Mouse (Mus musculus): Measurements from ENCODE around the gene Sp100. TPM values are rescaled to one million over a fixed set of nuclear protein-coding genes. Genes with fewer than 3 reads are reported as not detected.
A peak's percentile ranks its signal among the peaks of the same experiment; 100 is the strongest.

Sp100 gene
- polyA plus RNA-seq, 1 experiment from 2014 or later: 0.33 TPM

DNA sequence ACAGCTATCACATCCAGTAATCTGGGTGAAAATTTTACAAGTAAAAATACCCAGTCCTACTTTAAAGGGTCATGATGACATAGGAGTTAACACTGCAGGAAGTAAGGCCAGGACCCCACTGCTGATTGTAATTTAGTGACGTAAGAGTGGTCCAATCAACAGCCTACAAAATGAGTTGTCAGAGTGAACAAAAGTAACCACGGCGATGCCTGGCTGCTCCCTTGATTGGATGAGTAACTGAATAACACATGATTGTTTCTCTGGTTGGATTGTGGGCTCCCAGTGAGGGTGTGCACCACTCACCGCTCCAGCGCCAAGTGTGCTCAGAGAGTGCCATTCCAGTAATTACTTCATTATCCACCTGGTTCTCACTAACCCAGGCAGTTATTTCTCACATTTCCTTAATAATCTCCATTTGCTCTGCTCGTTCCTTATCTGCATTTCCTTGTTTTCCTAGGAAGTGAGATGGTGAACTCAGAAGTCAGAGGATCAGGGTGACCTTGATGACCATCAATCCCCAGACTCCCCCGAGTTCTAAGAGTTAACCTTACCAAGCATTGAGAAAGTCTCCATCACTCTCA is 66.7 kb downstream of the Sp100 start:
- 56% methylated on average over 7 of the region's 7 CpGs for WGBS
- H3K27me3 ChIP-seq (ENCODE audit: control insufficient read depth, insufficient read depth, low read depth, low read length): no peaks in the 10 kb centered on the region
- no peaks in the 10 kb centered on the region for H3K9me3 ChIP-seq (replicated peaks; ENCODE audit: control insufficient read depth, low read length, poor library complexity, severe bottlenecking)
- peaks cover 5% of the 10 kb centered on the region; the same call in 1 of the 2 replicates for H3K4me1 ChIP-seq (ENCODE audit: control insufficient read depth, insufficient read depth, low read length)
- no peak for ATAC-seq
- no peaks in the 10 kb centered on the region for H3K36me3 ChIP-seq (ENCODE audit: control insufficient read depth, insufficient read depth, low read length)
- H3K4me3 ChIP-seq (ENCODE audit: low read depth, low read length): no peak overlapping the region
- no peak overlapping the region for H3K4me2 ChIP-seq (ENCODE audit: low read length)
- no peak overlapping the region for H3K9ac ChIP-seq (ENCODE audit: low read depth, low read length)
- H3K27ac ChIP-seq (ENCODE audit: low read length): no peak overlapping the region

DNA sequence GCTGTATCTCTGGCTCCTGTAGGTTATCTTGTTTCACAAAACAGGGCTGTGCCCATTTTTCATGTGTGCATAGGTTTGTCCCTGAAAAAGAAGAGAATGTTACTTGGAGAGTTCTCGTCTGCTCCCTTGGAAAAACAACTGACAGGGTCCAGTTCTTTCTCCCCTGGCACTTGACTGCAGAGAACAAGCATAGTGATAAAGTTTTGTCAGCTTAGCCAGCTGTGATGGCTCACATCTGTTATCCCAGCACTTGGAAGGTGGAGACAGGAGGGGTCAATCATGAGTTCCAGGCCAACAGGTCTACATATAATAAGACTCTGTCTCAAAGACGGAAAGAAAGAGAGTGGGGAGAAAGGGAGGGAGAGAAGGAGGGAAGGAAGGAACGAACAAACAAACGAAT is 69.3 kb downstream of the Sp100 start:
- no peak for ATAC-seq
- Histone ChIP-seq H3K4me2 (ENCODE audit: low read length) (no peak overlapping the region), H3K9ac (ENCODE audit: low read depth, low read length) (no peak overlapping the region), H3K9me3 (replicated peaks; ENCODE audit: control insufficient read depth, low read length, poor library complexity, severe bottlenecking) (no peaks in the 10 kb centered on the region), H3K27me3 (ENCODE audit: control insufficient read depth, insufficient read depth, low read depth, low read length) (no peaks in the 10 kb centered on the region), H3K4me1 (ENCODE audit: control insufficient read depth, insufficient read depth, low read length) (peaks cover 5% of the 10 kb centered on the region; the same call in 1 of the 2 replicates), H3K27ac (ENCODE audit: low read length) (no peak overlapping the region), H3K4me3 (ENCODE audit: low read depth, low read length) (no peak overlapping the region), H3K36me3 (ENCODE audit: control insufficient read depth, insufficient read depth, low read length) (no peaks in the 10 kb centered on the region)
- 91% methylated on average over 4 of the region's 4 CpGs for WGBS

DNA sequence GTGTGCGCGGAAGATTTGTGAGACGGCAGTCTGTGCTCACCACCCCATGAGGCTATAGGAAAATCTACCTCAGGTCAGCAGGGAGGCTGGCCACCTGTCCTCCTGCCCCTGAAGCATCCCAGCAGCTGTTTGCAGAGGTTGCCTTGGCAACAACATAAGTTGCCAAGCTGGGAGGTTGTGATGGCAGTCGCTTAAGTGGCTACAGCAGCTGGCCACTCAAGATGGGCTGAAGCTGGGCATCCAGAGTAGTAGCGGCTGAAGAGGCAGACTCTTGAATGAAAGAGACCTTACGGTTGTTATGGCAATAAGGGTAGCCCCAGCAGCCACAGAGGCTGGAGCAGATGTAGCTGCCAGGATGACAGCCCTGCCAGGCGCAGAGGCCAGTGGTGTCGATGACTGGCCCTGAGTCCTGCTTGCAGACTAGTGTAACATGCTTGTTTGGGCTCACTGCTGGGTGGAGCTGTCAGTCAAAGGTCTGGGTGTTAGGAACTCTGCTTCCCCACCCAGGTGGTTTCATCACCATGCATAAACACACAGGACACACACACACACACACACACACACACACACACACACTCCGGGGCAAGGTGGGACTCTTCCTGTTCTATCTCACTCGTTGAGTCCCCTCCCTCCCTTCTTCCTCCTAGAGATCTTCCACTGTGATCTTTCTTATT is 70.6 kb downstream of the Sp100 start:
- no peak overlapping the region for H3K9ac ChIP-seq (ENCODE audit: low read depth, low read length)
- no peaks in the 10 kb centered on the region for H3K9me3 ChIP-seq (replicated peaks; ENCODE audit: control insufficient read depth, low read length, poor library complexity, severe bottlenecking)
- H3K27ac ChIP-seq (ENCODE audit: low read length): no peak overlapping the region
- H3K36me3 ChIP-seq (ENCODE audit: control insufficient read depth, insufficient read depth, low read length): no peaks in the 10 kb centered on the region
- no peaks in the 10 kb centered on the region for H3K27me3 ChIP-seq (ENCODE audit: control insufficient read depth, insufficient read depth, low read depth, low read length)
- peak; percentile 88 for ATAC-seq
- H3K4me2 ChIP-seq (ENCODE audit: low read length): 0 out of 2 replicates have a peak overlapping the region, but pooled peaks have one; percentile 3
- peaks cover 5% of the 10 kb centered on the region; the same call in 1 of the 2 replicates for H3K4me1 ChIP-seq (ENCODE audit: control insufficient read depth, insufficient read depth, low read length)
- WGBS: 52% methylated on average over 10 of the region's 10 CpGs
- no peak overlapping the region for H3K4me3 ChIP-seq (ENCODE audit: low read depth, low read length)

DNA sequence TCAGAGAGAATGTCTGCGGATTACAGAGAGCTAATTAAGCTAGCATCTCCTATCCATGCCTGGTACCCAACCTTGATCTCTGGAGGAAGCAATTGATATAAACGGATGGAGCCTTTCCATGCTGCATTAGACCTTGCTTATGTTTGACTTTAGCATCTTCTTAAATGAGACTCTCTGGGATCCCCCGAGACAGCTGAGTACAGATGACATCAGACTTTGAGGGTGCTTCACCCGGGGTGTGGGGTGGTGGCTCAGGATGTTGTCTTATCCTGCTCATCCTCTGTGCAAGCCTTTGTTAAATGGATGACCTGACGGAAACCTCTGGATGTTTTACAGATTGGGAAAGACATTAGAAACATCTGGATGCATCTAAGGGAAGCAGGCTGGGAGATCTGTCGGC is 80.7 kb downstream of the Sp100 start:
- no peaks in the 10 kb centered on the region for H3K27me3 ChIP-seq (ENCODE audit: control insufficient read depth, insufficient read depth, low read depth, low read length)
- H3K27ac ChIP-seq (ENCODE audit: low read length): no peak overlapping the region
- no peak overlapping the region for H3K4me3 ChIP-seq (ENCODE audit: low read depth, low read length)
- no peaks in the 10 kb centered on the region for H3K36me3 ChIP-seq (ENCODE audit: control insufficient read depth, insufficient read depth, low read length)
- H3K4me2 ChIP-seq (ENCODE audit: low read length): no peak overlapping the region
- H3K9me3 ChIP-seq (replicated peaks; ENCODE audit: control insufficient read depth, low read length, poor library complexity, severe bottlenecking): no peaks in the 10 kb centered on the region
- no peak for ATAC-seq
- no peaks in the 10 kb centered on the region for H3K4me1 ChIP-seq (ENCODE audit: control insufficient read depth, insufficient read depth, low read length)
- H3K9ac ChIP-seq (ENCODE audit: low read depth, low read length): no peak overlapping the region
- WGBS: 89% methylated on average over 6 of the region's 6 CpGs

DNA sequence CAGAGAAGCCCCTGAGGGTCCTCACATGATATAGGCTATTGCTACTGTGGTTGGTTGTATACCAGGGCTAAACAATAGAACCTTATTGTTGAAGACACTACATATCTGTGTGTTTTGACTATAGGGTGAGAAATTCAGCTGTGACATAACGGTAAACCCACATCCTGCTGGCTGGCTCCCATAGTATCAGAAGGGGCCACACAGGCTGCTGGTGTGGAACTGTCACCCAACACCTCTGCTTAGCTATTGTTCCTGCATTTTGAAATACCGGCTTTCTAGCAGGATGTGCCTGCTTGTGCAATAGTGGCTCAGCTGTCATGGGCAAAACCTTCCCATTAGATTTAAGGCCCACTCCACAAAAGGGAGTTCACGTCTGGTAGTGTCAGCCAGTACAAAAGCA is 82.8 kb downstream of the Sp100 start:
- no peaks in the 10 kb centered on the region for H3K9me3 ChIP-seq (replicated peaks; ENCODE audit: control insufficient read depth, low read length, poor library complexity, severe bottlenecking)
- no peaks in the 10 kb centered on the region for H3K27me3 ChIP-seq (ENCODE audit: control insufficient read depth, insufficient read depth, low read depth, low read length)
- no peaks in the 10 kb centered on the region for H3K36me3 ChIP-seq (ENCODE audit: control insufficient read depth, insufficient read depth, low read length)
- no peak overlapping the region for H3K4me3 ChIP-seq (ENCODE audit: low read depth, low read length)
- H3K4me1 ChIP-seq (ENCODE audit: control insufficient read depth, insufficient read depth, low read length): 0 out of 2 replicates have a peak, but pooled peaks cover 3% of the 10 kb centered on the region
- H3K27ac ChIP-seq (ENCODE audit: low read length): no peak overlapping the region
- no peak for ATAC-seq
- 84% methylated on average over 3 of the region's 3 CpGs for WGBS
- no peak overlapping the region for H3K9ac ChIP-seq (ENCODE audit: low read depth, low read length)
- no peak overlapping the region for H3K4me2 ChIP-seq (ENCODE audit: low read length)

DNA sequence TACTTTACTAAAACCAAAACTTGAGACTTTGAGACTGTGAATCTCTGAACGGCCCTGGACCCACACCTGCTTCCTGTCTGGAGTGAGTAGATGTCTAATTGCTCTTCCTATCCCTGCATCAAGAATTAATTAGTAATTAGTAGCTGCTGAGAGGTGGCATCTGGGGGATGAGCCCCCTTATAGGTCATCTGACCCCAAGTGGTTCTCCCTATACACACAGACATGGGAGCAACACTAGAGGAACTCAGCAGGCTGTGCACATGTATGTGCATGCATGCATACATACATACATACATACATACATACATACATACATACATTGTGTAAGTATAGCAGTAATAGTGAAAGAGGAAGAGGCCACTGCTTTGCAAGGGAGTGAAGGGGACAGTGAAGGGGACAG is 84.7 kb downstream of the Sp100 start:
- Histone ChIP-seq H3K36me3 (ENCODE audit: control insufficient read depth, insufficient read depth, low read length) (no peaks in the 10 kb centered on the region), H3K4me1 (ENCODE audit: control insufficient read depth, insufficient read depth, low read length) (0 out of 2 replicates have a peak, but pooled peaks cover 3% of the 10 kb centered on the region), H3K27me3 (ENCODE audit: control insufficient read depth, insufficient read depth, low read depth, low read length) (no peaks in the 10 kb centered on the region), H3K4me2 (ENCODE audit: low read length) (no peak overlapping the region), H3K9me3 (replicated peaks; ENCODE audit: control insufficient read depth, low read length, poor library complexity, severe bottlenecking) (no peaks in the 10 kb centered on the region), H3K27ac (ENCODE audit: low read length) (no peak overlapping the region), H3K9ac (ENCODE audit: low read depth, low read length) (no peak overlapping the region), H3K4me3 (ENCODE audit: low read depth, low read length) (no peak overlapping the region)
- no peak for ATAC-seq
- WGBS: 82% methylated on average over 1 of the region's 1 CpGs

DNA sequence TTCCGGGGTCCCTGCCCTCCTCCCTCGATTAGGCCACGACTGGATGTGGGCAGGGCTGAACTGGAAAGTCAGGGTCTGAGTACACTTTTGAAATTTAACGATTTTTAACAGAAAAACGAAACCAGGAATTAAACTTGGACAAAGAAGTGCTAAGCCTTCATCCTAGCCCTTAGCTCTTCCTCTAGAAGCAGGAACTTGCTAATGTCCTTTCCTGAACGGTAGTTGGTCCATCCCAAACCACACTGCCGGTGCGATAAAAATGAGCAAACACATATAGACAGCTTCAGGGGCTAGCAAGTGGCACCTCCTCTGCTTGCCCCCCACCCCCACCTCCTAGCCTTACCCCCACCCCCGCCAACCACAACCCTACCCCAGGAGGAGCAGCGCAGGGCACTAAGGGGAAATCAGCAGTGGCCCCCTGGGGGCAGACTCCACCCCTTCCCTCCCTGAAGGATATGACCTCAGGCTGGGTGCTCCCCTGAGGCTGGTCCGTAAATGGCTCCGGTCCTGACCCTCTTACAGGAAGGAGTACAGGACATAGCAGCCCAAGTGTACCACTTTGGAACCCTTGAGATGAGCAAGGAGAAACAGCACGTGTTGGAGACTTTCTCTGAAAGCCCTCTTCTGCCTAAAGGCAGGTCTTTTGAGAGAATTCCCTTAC is 85.8 kb downstream of the Sp100 start:
- Histone ChIP-seq H3K36me3 (ENCODE audit: control insufficient read depth, insufficient read depth, low read length) (no peaks in the 10 kb centered on the region), H3K4me3 (ENCODE audit: low read depth, low read length) (no peak overlapping the region), H3K4me2 (ENCODE audit: low read length) (no peak overlapping the region), H3K27me3 (ENCODE audit: control insufficient read depth, insufficient read depth, low read depth, low read length) (no peaks in the 10 kb centered on the region), H3K9me3 (replicated peaks; ENCODE audit: control insufficient read depth, low read length, poor library complexity, severe bottlenecking) (no peaks in the 10 kb centered on the region), H3K27ac (ENCODE audit: low read length) (no peak overlapping the region), H3K9ac (ENCODE audit: low read depth, low read length) (no peak overlapping the region), H3K4me1 (ENCODE audit: control insufficient read depth, insufficient read depth, low read length) (0 out of 2 replicates have a peak, but pooled peaks cover 3% of the 10 kb centered on the region)
- 75% methylated on average over 13 of the region's 13 CpGs for WGBS
- ATAC-seq: peak; percentile 51; the same call in 1 of the 2 replicates

DNA sequence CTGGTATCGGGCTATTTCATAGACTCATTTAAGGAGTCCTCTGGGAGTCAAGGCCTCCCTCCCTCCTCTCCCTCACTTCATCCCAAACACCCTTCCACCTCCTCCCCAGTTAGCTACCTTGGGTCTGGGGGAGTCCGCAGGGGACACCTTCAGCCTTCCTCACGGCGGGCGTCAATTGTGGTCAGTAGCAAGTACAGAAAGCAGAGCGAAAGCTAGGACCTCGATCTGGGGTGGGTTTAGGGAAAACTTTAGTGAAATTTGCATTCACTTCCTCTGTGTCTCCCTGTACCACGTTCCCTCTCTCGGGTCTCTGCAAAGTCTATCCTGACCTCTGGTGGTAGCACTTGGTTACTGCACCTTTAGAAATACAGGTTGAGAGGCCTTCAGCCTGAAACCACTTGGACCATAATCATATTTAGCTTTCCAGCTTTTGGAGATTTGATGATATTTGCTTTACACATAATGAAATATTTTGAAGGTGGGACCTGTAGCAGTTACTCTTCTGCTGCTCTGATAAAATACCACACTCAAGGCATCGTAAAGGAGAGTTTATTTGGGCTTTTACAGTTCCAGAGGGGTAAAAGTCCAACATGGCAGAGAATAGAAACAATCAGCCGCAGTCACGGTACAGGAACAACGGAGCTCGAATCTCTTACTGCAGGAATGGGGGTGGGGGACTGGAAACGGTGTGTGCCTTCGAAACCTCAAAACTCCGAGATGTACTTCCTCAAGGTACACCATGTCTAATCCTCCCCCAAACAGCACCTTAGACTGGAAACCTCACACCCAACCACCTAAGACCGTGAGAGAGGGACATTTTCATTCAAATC is 86.8 kb downstream of the Sp100 start:
- no peaks in the 10 kb centered on the region for H3K36me3 ChIP-seq (ENCODE audit: control insufficient read depth, insufficient read depth, low read length)
- peak; percentile 87 for ATAC-seq
- 0 out of 2 replicates have a peak, but pooled peaks cover 3% of the 10 kb centered on the region for H3K4me1 ChIP-seq (ENCODE audit: control insufficient read depth, insufficient read depth, low read length)
- peak overlapping the region; percentile 47 for H3K4me2 ChIP-seq (ENCODE audit: low read length)
- no peak overlapping the region for H3K9ac ChIP-seq (ENCODE audit: low read depth, low read length)
- H3K9me3 ChIP-seq (replicated peaks; ENCODE audit: control insufficient read depth, low read length, poor library complexity, severe bottlenecking): no peaks in the 10 kb centered on the region
- H3K4me3 ChIP-seq (ENCODE audit: low read depth, low read length): peak overlapping the region; percentile 12
- WGBS: 40% methylated on average over 18 of the region's 18 CpGs
- no peaks in the 10 kb centered on the region for H3K27me3 ChIP-seq (ENCODE audit: control insufficient read depth, insufficient read depth, low read depth, low read length)
- H3K27ac ChIP-seq (ENCODE audit: low read length): no peak overlapping the region

All from midbrain, embryonic 16.5 days (tissue).